Mouse (Mus musculus) liver, adult 2 months (tissue): ENCODE data around the gene Rbm20. TPM values are rescaled to one million over a fixed set of nuclear protein-coding genes. Genes with fewer than 3 reads are reported as not detected.
A peak's percentile ranks its signal among the peaks of the same experiment; 100 is the strongest.

Experiments used
- DNase-seq: peaks from one replicate; pipeline ENCODE4 v3.0.0-alpha.2; 2011; ENCODE audit warnings: low read depth, low spot score; ENCODE audit errors: extremely low read depth
- H3K27ac ChIP-seq: fragments of 200-500 bp; replicated peaks from 2 replicates; pipeline ENCODE4 v1.5.1; 2012; ENCODE audit warnings: low read depth, mild to moderate bottlenecking, control low read depth, inconsistent platforms, low read length; ENCODE audit not compliant: insufficient read depth
- H3K27me3 ChIP-seq: fragments of 200-500 bp; 2 replicates; pipeline ENCODE4 v1.6.1; 2012; ENCODE audit warnings: mild to moderate bottlenecking, moderate library complexity, low read length, inconsistent platforms; ENCODE audit not compliant: control insufficient read depth, insufficient read depth
- H3K36me3 ChIP-seq: fragments of 200-500 bp; 2 replicates; pipeline ENCODE4 v1.6.1; 2012; ENCODE audit warnings: low read length, inconsistent platforms; ENCODE audit not compliant: control insufficient read depth, insufficient read depth
- H3K4me1 ChIP-seq: fragments of 200-500 bp; 2 replicates; pipeline ENCODE4 v1.6.1; 2011; ENCODE audit warnings: low read length; ENCODE audit not compliant: control insufficient read depth, insufficient read depth
- H3K4me3 ChIP-seq: fragments of 200-500 bp; 2 replicates; pipeline ENCODE4 v1.5.1; 2011; ENCODE audit warnings: low read depth, mild to moderate bottlenecking, control low read depth, low read length, moderate library complexity; ENCODE audit not compliant: insufficient read depth
- H3K79me2 ChIP-seq: fragments of 200-500 bp; 2 replicates; pipeline ENCODE4 v1.6.1; 2012; ENCODE audit warnings: inconsistent platforms, mild to moderate bottlenecking, low read length, moderate library complexity; ENCODE audit not compliant: control insufficient read depth, insufficient read depth
- H3K9ac ChIP-seq: fragments of 200-500 bp; 2 replicates; pipeline ENCODE4 v1.6.1; 2012; ENCODE audit warnings: low read depth, mild to moderate bottlenecking, control low read depth, inconsistent platforms, low read length
- CTCF ChIP-seq: fragments of 200-500 bp; IDR thresholded peaks from 2 replicates; pipeline ENCODE4 v1.5.1; 2011; ENCODE audit warnings: low read depth, low read length, control low read depth
- POLR2A ChIP-seq: fragments of 200-500 bp; IDR thresholded peaks from 2 replicates; pipeline ENCODE4 v1.6.1; 2011; ENCODE audit warnings: low read length, control low read depth; ENCODE audit not compliant: insufficient read depth; ENCODE audit errors: extremely low read depth
- WGBS: fragments of 180-500 bp; shearing (Covaris S2); methylation state at CpG from one replicate; pipeline ENCODE4 v1.1.7; 2018; 5-methylcytosine and 5-hydroxymethylcytosine counted together
- polyA plus RNA-seq: library from polyadenylated mRNA; depleted of rRNA; stranded (reverse); fragments of >200 nt; gene quantifications from 2 replicates; pipeline ENCODE4 v1.2.3, GENCODE M21; 2012
- total RNA-seq: library from RNA; depleted of rRNA; stranded (reverse); fragments of >200 nt; gene quantifications from 2 replicates; pipeline ENCODE4 v1.2.3, GENCODE M21; 2014

The Rbm20 gene
- total and polyA plus RNA-seq, 2 experiments = 0.31 to 1.8 TPM

GRCm38 (mm10) chr19:53880460-53880859, 203.4 kb downstream of the Rbm20 start:
- 84% methylated on average over 1 of the region's 1 CpGs for WGBS
- H3K9ac ChIP-seq = no peak overlapping the region
- H3K4me3 ChIP-seq = no peak overlapping the region
- no peak for DNase-seq
- no peak overlapping the region for H3K27ac ChIP-seq
- no peaks in the 10 kb centered on the region for H3K27me3 ChIP-seq
- no peaks in the 10 kb centered on the region for H3K79me2 ChIP-seq
- H3K36me3 ChIP-seq = no peaks in the 10 kb centered on the region
- no peaks in the 10 kb centered on the region for H3K4me1 ChIP-seq
- TF ChIP-seq CTCF (no peak), POLR2A (no peak)

GRCm38 (mm10) chr19:53881786-53882185, 204.7 kb downstream of the Rbm20 start:
- no peaks in the 10 kb centered on the region for H3K36me3 ChIP-seq
- 0 out of 2 replicates have a peak, but pooled peaks cover 3% of the 10 kb centered on the region for H3K4me1 ChIP-seq
- no peak overlapping the region for H3K9ac ChIP-seq
- no peak overlapping the region for H3K4me3 ChIP-seq
- no peak overlapping the region for H3K27ac ChIP-seq
- H3K27me3 ChIP-seq = no peaks in the 10 kb centered on the region
- H3K79me2 ChIP-seq = no peaks in the 10 kb centered on the region
- DNase-seq = no peak
- TF ChIP-seq POLR2A (no peak), CTCF (no peak)
- 78% methylated on average over 5 of the region's 5 CpGs for WGBS

GRCm38 (mm10) chr19:53885450-53885849, 208.3 kb downstream of the Rbm20 start:
- DNase-seq = no peak
- Histone ChIP-seq H3K36me3 (no peaks in the 10 kb centered on the region), H3K27me3 (no peaks in the 10 kb centered on the region), H3K27ac (no peak overlapping the region), H3K4me3 (no peak overlapping the region), H3K4me1 (peaks cover 21% of the 10 kb centered on the region), H3K9ac (no peak overlapping the region), H3K79me2 (no peaks in the 10 kb centered on the region)
- no peak for TF ChIP-seq POLR2A
- 94% methylated on average over 10 of the region's 10 CpGs for WGBS

GRCm38 (mm10) chr19:53886576-53887370, 209.7 kb downstream of the Rbm20 start:
- DNase-seq = peak; percentile 88
- Histone ChIP-seq H3K36me3 (no peaks in the 10 kb centered on the region), H3K4me1 (peaks cover 30% of the 10 kb centered on the region), H3K4me3 (no peak overlapping the region), H3K27me3 (no peaks in the 10 kb centered on the region), H3K9ac (no peak overlapping the region), H3K79me2 (no peaks in the 10 kb centered on the region), H3K27ac (peak overlapping the region; percentile 33)
- WGBS = 48% methylated on average over 10 of the region's 10 CpGs
- TF ChIP-seq CTCF = no peak
- TF ChIP-seq POLR2A = no peak

GRCm38 (mm10) chr19:53887822-53888221, 210.7 kb downstream of the Rbm20 start:
- WGBS = 89% methylated on average over 3 of the region's 3 CpGs
- Histone ChIP-seq H3K27ac (0 out of 2 replicates have a peak overlapping the region, but pooled peaks have one; percentile 5), H3K4me1 (peaks cover 35% of the 10 kb centered on the region)

GRCm38 (mm10) chr19:53888331-53888730, 211.2 kb downstream of the Rbm20 start:
- peak; percentile 51 for DNase-seq
- Histone ChIP-seq H3K27ac (peak overlapping the region; percentile 20; the same call in 1 of the 2 replicates), H3K4me1 (peaks cover 38% of the 10 kb centered on the region), H3K27me3 (no peaks in the 10 kb centered on the region), H3K36me3 (no peaks in the 10 kb centered on the region), H3K9ac (no peak overlapping the region), H3K79me2 (no peaks in the 10 kb centered on the region), H3K4me3 (no peak overlapping the region)
- TF ChIP-seq POLR2A = no peak
- TF ChIP-seq CTCF = no peak
- 65% methylated on average over 9 of the region's 9 CpGs for WGBS

More at GRCm38 (mm10) chr19:53887822-53888221, 210.7 kb downstream of the Rbm20 start:
- Histone ChIP-seq H3K9ac (no peak overlapping the region), H3K36me3 (no peaks in the 10 kb centered on the region), H3K4me3 (no peak overlapping the region), H3K79me2 (no peaks in the 10 kb centered on the region), H3K27me3 (no peaks in the 10 kb centered on the region)
- no peak for TF ChIP-seq CTCF
- no peak for TF ChIP-seq POLR2A
- no peak for DNase-seq
